Mouse (Mus musculus): ENCODE measurements around the gene Gm5891. TPM values are rescaled to one million over a fixed set of nuclear protein-coding genes. Genes with fewer than 3 reads are reported as not detected.
"Not testable (repeated sequence)": the region's sequence is repeated elsewhere in the genome, so short reads cannot be mapped to it uniquely, and the experiment has no call there.

Gene Gm5891
- polyA plus RNA-seq (2014; fragmentation: Nextera tagmentation; extraction: Ambion mirVana), result not detected in 2 replicates

DNA sequence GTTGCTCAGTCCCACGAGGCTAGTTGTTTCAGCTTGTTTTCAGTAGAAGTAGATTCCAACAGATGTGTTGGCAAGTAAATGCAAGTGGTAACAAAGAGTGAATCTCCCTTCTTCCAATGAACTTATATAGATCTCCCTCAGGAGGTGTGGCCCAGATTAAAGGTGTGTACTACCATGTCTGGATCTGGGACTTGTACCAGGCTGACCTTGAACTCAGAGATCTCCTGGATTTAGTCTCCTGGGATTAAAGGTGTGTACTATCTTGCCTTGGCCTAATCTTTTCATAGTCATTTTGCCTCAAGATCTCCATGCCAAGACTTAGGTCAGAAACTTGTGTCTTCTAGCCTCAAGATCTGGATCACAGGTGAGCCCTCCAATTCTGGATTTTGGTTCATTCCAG, at the start of gene Gm5891:
Gm5891 (minus strand) TSS at position 101 of the 400 bp plus-strand sequence.
- not testable (repeated sequence) for H3K27me3 ChIP-seq (replicated peaks; ENCODE audit: control insufficient read depth, insufficient read depth, low read length); H3K9me3 ChIP-seq (ENCODE audit: control insufficient read depth, low read length); ATAC-seq (replicated peaks; ENCODE audit: low FRiP score); H3K27ac ChIP-seq (ENCODE audit: low read depth, low read length); H3K4me1 ChIP-seq (replicated peaks; ENCODE audit: control insufficient read depth, insufficient read depth, low read length); H3K9ac ChIP-seq (ENCODE audit: low read depth, low read length); H3K4me3 ChIP-seq (ENCODE audit: low read depth, low read length); H3K4me2 ChIP-seq; H3K36me3 ChIP-seq (ENCODE audit: control insufficient read depth, insufficient read depth, low read length); DNase-seq (ENCODE audit: low spot score)
- no CpG with 5 or more reads among the region's 1 CpGs for WGBS

Other genes starting within 250 kb of the Gm5891 start
- not detected in 2 replicates for gene Gm4175, start 159.8 kb downstream of the Gm5891 start, polyA plus RNA-seq (2014; fragmentation: Nextera tagmentation; extraction: Ambion mirVana)
- gene Gm4177, start 124.6 kb downstream of the Gm5891 start, polyA plus RNA-seq (2014; fragmentation: Nextera tagmentation; extraction: Ambion mirVana), result not detected in 2 replicates
- gene Vmn1r135, start 88.9 kb downstream of the Gm5891 start, polyA plus RNA-seq (2014; fragmentation: Nextera tagmentation; extraction: Ambion mirVana), result not detected in 2 replicates
- gene Gm5725, start 77.0 kb downstream of the Gm5891 start, polyA plus RNA-seq (2014; fragmentation: Nextera tagmentation; extraction: Ambion mirVana), result not detected in 2 replicates
- not detected in 2 replicates for gene Vmn1r137, start 73.3 kb upstream of the Gm5891 start, polyA plus RNA-seq (2014; fragmentation: Nextera tagmentation; extraction: Ambion mirVana)
- not detected in 2 replicates for gene Vmn1r138, start 107.6 kb upstream of the Gm5891 start, polyA plus RNA-seq (2014; fragmentation: Nextera tagmentation; extraction: Ambion mirVana)
- gene Gm6176, start 135.0 kb upstream of the Gm5891 start, polyA plus RNA-seq (2014; fragmentation: Nextera tagmentation; extraction: Ambion mirVana), result not detected in 2 replicates
- not detected in 2 replicates for gene Vmn1r139, start 147.8 kb upstream of the Gm5891 start, polyA plus RNA-seq (2014; fragmentation: Nextera tagmentation; extraction: Ambion mirVana)
- gene Gm16451, start 197.0 kb upstream of the Gm5891 start, polyA plus RNA-seq (2014; fragmentation: Nextera tagmentation; extraction: Ambion mirVana), result not detected in 2 replicates
- not detected in 2 replicates for gene Gm10666, start 213.4 kb upstream of the Gm5891 start, polyA plus RNA-seq (2014; fragmentation: Nextera tagmentation; extraction: Ambion mirVana)
- not detected in 2 replicates for gene Vmn1r142, start 242.7 kb upstream of the Gm5891 start, polyA plus RNA-seq (2014; fragmentation: Nextera tagmentation; extraction: Ambion mirVana)